Mouse (Mus musculus): ENCODE measurements around the gene Krtap3-3.
"Not testable (repeated sequence)": the region's sequence is repeated elsewhere in the genome, so short reads cannot be mapped to it uniquely, and the experiment has no call there.

Krtap3-3 gene

GRCm38 (mm10) chr11:99550765-99551164 is at the start of gene Krtap3-3:
Gene Krtap3-3 (minus strand): TSS chr11:99550865.
- no peak for DNase-seq (ENCODE audit: low read depth, low spot score)

GRCm38 (mm10) chr11:99597742-99598141 is 47.1 kb upstream of the Krtap3-3 start, which contains the start of gene Krtap9-3:
Gene Krtap9-3 (minus strand): TSS chr11:99598105.
- not testable (repeated sequence) for DNase-seq (ENCODE audit: low read depth, low spot score)

DNA sequence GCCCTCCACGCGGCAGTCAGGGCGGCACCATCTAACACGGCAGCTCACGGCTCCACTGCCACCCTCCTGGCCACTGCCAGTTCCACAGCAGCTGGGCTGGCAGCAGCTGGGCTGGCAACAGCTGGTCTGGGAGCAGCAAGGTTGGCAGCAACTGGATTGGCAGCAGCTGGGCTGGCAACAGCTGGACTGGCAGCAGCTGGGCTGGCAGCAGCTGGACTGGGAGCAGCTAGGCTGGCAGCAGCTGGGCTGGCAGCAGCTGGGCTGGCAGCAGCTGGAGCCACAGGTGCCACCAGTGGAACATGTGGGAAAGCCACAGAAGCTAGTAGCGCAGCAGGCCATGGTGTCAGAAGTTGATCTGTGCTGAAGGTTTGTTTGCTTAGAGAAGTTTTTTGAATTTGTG is 40.3 kb upstream of the Krtap3-3 start, which contains the start of gene Krtap1-3:
TSS of gene Krtap1-3 (minus strand) at position 359 of the 400 bp plus-strand sequence.
- DNase-seq (ENCODE audit: low read depth, low spot score), result no peak

DNA sequence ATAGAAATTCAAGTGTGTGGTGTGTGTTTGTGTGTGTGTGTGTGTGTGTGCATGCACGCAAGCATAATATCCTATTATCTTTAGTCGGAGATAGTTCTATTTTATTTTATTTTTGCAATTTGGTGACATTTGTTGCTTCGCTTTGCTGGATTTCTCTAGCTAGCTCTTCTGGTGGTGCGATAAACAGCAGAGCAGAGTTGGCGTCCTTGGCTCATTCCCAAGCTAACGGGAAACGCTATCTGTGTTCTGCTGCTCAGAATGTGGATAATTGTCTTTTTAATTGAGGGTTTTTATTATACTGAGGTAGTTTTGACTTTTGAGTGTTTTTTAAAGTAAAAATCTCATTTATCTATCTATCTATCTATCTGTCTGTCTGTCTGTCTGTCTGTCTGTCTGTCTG is 34.4 kb upstream of the Krtap3-3 start:
- no peak for DNase-seq (ENCODE audit: low read depth, low spot score)

DNA sequence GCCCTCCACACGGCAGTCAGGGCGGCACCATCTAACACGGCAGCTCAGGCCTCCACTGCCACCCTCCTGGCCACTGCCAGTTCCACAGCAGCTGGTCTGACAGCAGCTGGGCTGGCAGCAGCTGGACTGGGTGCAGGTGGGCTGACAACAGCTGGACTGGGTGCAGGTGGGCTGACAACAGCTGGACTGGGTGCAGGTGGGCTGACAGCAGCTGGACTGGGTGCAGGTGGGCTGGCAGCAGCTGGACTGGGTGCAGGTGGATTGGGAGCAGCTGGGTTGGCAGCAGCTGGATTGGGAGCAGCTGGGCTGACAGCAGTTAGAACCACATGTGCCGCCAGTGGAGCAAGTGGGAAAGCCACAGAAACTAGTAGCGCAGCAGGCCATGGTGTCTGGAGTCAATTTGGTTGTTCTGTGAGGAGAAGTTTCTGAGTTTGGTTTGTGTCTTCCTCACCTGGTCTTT is 32.6 kb upstream of the Krtap3-3 start, which contains the start of gene Krtap1-4:
TSS of gene Krtap1-4 (minus strand) at position 410 of the 460 bp plus-strand sequence.
- DNase-seq (ENCODE audit: low read depth, low spot score), result no peak

GRCm38 (mm10) chr11:99581564-99581963 is 30.9 kb upstream of the Krtap3-3 start:
- peak; percentile 91 for DNase-seq (ENCODE audit: low read depth, low spot score)

DNA sequence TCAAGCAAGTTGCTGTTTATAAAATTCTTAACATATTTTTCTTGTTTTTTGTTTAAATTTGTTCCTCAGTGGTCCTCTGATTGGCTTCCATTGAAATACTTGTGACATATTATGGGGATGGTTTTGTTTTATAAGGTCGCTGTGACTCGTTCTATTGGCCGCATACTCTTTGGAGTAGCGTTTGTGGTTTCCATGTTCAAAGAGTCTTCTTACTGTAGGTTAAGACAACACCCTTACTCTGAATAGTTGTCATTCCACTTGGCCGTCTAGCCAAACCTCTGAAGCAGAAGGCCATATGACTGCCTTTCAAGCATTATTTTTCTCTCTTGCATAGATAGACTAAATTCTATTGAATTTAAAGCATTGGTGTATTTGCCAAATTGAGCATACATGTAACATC is 30.4 kb upstream of the Krtap3-3 start:
- peak; percentile 71 for DNase-seq (ENCODE audit: low read depth, low spot score)

DNA sequence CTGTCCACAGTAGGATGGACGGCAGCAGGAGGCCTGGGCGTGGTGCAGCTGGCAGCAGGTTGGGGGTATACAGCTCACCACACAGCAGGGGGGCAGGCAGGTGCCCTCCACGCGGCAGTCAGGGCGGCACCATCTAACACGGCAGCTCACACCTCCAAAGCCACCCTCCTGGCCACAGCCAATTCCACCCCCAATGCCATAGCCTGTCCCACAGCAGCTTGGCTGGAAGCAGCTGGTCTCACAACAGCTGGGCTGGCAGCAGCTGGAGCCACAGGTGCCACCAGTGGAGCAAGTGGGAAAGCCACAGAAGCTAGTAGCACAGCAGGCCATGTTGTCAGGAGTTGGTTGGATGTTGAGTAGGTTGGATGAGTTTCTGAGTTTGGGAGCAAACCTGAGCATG is 30.0 kb upstream of the Krtap3-3 start, which contains the start of gene Krtap1-5:
TSS of gene Krtap1-5 (minus strand) at position 381 of the 400 bp plus-strand sequence.
- no peak for DNase-seq (ENCODE audit: low read depth, low spot score)

- peak; percentile 88 for DNase-seq (ENCODE audit: low read depth, low spot score)
Measured at GRCm38 (mm10) chr11:99574106-99574505, 23.4 kb upstream of the Krtap3-3 start.

DNA sequence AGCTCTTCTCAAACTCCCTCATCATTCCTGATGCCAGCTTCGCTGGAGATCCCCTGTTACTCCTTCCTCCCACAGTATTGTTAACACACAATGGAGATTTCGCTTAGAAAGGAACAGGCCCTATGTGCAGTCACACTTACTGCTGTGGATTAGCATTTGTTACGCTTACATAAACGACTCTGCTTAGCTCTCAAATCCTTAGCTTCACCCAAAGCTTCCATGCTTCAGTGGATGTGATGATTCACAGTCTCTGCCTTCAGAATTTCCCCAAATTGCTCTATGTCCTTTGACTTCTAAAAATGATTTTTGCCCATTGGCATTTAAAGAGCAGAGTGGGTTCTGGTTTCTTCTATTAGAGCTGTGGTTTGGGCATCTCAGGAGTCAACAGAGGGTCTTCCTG is 22.5 kb upstream of the Krtap3-3 start:
- DNase-seq (ENCODE audit: low read depth, low spot score), result no peak

- no peak for DNase-seq (ENCODE audit: low read depth, low spot score)
Measured at GRCm38 (mm10) chr11:99566530-99566929, 15.9 kb upstream of the Krtap3-3 start, which contains the start of gene Krtap3-1. Gene Krtap3-1 (minus strand): TSS chr11:99566630.

GRCm38 (mm10) chr11:99562580-99562979 is 11.9 kb upstream of the Krtap3-3 start:
- peak; percentile 39 for DNase-seq (ENCODE audit: low read depth, low spot score)

DNA sequence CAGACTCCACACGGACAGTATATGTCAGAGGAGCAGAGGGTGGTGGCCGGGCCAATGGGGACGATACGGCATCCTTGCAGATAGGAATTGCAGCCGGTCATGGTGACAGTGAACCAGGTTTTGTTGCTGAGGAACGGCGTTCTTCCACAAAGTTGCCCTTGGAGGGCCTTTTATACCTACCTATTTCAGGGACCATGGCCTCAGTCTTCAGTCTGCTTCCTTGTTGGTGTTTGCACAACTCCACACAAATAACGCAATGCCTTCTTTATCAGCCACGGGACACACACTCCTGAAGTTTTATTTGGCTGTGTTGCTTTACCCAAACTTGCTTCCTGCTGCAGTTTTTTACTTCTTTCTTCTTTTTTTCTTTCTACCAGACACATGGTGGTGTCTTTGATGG is 8.7 kb upstream of the Krtap3-3 start, which contains the start of gene Gm11939:
TSS of gene Gm11939 (minus strand) at position 101 of the 400 bp plus-strand sequence.
- DNase-seq (ENCODE audit: low read depth, low spot score), result no peak

DNA sequence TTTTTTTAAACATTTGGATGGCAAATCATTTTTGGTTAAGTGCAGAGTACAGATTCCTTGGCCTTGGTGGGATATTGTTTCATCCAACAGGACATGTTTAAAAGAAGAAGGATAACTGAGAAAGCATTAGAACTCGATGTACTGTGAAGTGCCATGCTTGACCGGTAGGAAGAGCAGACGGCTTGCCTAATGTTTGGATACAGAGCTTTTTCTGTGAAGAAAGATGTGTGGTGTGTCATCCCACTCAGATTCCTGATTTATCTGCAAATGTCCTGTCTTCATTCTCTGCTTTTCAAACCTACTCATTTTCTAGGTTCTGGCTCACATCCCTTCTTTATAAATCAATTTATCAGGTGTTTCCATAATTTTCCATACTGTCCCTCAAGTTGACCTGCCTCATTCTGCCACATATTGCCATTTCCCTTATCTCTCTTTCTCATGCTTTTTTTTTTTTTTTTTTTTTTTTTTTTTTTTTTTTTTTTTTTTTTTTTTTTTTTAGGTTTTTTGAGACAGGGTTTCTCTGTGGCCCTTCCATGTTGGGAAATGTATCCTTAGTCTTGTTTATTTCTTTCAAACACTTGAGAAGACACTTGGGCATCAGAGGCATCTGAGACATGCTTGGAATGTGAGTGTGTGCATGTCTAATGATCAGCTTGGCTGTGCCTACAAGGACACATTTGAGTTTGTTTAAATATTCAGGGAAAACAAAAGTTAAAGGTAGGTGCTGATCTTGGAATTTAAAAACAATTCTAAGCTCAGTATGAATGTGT is 7.5 kb upstream of the Krtap3-3 start:
- peak; percentile 32 for DNase-seq (ENCODE audit: low read depth, low spot score)

GRCm38 (mm10) chr11:99556753-99557152 is 6.1 kb upstream of the Krtap3-3 start, which contains the start of gene Krtap3-2:
Gene Krtap3-2 (minus strand): TSS chr11:99556853.
- DNase-seq (ENCODE audit: low read depth, low spot score), result no peak

- DNase-seq (ENCODE audit: low read depth, low spot score), result no peak
Measured at GRCm38 (mm10) chr11:99556195-99556594, 5.5 kb upstream of the Krtap3-3 start.

DNA sequence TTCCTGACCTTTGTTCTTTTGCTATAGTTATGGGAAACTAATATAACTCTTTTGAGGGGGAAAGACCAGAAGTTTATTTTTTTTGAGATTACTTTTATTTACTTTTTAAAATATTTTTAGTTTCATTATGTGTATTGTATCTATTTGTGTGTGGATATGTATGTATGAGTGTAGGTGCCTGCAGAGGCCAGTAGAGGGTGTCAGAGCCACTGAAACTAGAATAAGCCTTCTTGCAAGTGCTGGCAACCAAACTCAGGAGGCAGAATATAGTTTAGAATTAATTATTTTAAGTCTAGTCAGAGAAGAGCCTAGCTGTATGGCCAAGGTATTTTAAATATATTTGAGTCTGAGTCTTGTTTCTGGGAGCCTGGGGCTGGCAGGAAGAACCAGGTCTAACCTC is 2.8 kb downstream of the Krtap3-3 start:
- DNase-seq (ENCODE audit: low read depth, low spot score), result no peak

DNA sequence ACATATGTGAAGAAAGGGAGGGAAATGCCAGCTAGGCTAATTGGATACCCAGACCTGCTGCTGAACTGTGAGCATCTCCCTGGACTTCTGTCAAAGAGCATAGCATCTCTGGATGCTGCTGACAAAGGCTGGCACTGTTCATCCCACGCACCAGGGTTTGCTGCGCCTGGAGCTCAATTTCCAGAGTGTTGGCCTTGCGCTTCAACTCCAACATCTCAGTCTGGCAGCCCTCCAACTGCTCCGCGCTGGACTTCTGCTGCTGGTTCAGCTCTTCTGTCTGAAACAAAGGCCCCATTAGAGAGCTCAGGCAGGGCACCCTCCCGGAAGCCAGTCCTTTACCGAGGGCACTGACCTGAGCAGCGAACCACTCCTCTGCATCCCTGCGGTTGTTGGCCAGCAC is 10.9 kb downstream of the Krtap3-3 start:
- DNase-seq (ENCODE audit: low read depth, low spot score), result no peak

- no peak for DNase-seq (ENCODE audit: low read depth, low spot score)
Measured at GRCm38 (mm10) chr11:99521288-99521860, 29.3 kb downstream of the Krtap3-3 start, which contains the start of gene Krt39. Gene Krt39 (minus strand): TSS chr11:99521338.

GRCm38 (mm10) chr11:99514098-99514497 is 36.6 kb downstream of the Krtap3-3 start:
- DNase-seq (ENCODE audit: low read depth, low spot score), result no peak

Data from 3T3-L1 (cell line).